Mouse (Mus musculus): ENCODE results near the gene Capn12.

GRCm38 (mm10) chr7:28888701-28889161 is 7.5 kb downstream of the Capn12 start:
- TF ChIP-seq CTCF (IDR thresholded peaks at IDR 0.05; ENCODE audit: low read depth, low read length) (no peak), POLR2AphosphoS5 (IDR thresholded peaks at IDR 0.05; ENCODE audit: insufficient replicate concordance, low read depth, low read length) (no peak), TAL1 (conservative IDR thresholded peaks at IDR 0.05; ENCODE audit: low read depth, low read length) (no peak), GATA1 (IDR thresholded peaks at IDR 0.05; ENCODE audit: borderline replicate concordance, low read length) (no peak)
